In the genomic region with DNA sequence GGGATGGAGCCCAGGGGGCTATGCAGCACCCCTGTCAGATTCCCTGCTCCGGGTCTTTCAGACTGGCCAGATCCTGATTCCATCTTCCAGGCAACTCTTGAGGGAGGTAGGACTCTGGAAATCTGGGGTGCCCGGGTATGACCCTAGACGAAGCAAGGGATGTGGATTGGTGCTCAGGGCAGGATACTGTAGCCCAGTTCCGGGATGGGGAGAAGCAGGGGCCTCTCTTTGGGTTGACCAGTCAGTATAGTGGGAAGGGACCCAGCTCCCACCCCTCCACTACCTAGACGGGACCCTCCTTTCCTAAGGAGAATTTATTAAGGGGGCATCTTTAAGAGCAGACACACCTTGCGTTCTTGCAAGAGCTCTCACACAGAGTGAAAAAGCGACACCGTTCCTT, we compare ENCODE assay signal across 8 mouse cellular contexts. TPM values are rescaled to one million over a fixed set of nuclear protein-coding genes. Genes with fewer than 3 reads are reported as not detected.
A peak's percentile ranks its signal among the peaks of the same experiment; 100 is the strongest.
DNase-seq lines count a peak whose midpoint lies in the region; ATAC-seq and TF ChIP-seq lines count a peak whose summit lies in the region.

No protein-coding gene starts in this region.

- H3K36me3 ChIP-seq in heart, embryonic 13.5 days = peaks cover 22% of the 10 kb centered on the region
- no peaks in the 10 kb centered on the region for H3K36me3 ChIP-seq in spleen, adult 2 months (ENCODE audit: control insufficient read depth, insufficient read depth, low read length)
- H3K36me3 ChIP-seq in limb, embryonic 15.5 days = 0 out of 2 replicates have a peak, but pooled peaks cover 5% of the 10 kb centered on the region
- H3K36me3 ChIP-seq in thymus, adult 2 months (ENCODE audit: control insufficient read depth, insufficient read depth, low read length) = peaks cover 11% of the 10 kb centered on the region

- no peak for ATAC-seq in heart, embryonic 13.5 days (ENCODE audit: extremely low read depth, insufficient number of reproducible peaks, low FRiP score, low TSS enrichment)
- no peak for ATAC-seq in limb, embryonic 15.5 days (ENCODE audit: insufficient number of reproducible peaks, low FRiP score, low TSS enrichment, low read depth)

- no peak for DNase-seq in heart, adult 8-10 months (ENCODE audit: low spot score)
- no peak for DNase-seq in spleen, adult 2 months (ENCODE audit: low read depth in 1 of 2, low spot score in 2 of 2)
- DNase-seq in spleen, postnatal 4 days (ENCODE audit: low spot score in 2 of 2) = no peak
- DNase-seq in thymus, adult 2 months = no peak
- DNase-seq in layer of hippocampus, postnatal 36 days = no peak
- no peak for DNase-seq in ovary, postnatal 36 days (ENCODE audit: low spot score)

- no peaks in the 10 kb centered on the region for H3K9me3 ChIP-seq in heart, embryonic 13.5 days
- H3K9me3 ChIP-seq in limb, embryonic 15.5 days = no peaks in the 10 kb centered on the region

- H3K4me1 ChIP-seq in heart, embryonic 13.5 days = peaks cover 24% of the 10 kb centered on the region; the same call in 1 of the 2 replicates
- no peaks in the 10 kb centered on the region for H3K4me1 ChIP-seq in spleen, adult 2 months (ENCODE audit: control insufficient read depth, insufficient read depth, insufficient read length)
- 0 out of 2 replicates have a peak, but pooled peaks cover 4% of the 10 kb centered on the region for H3K4me1 ChIP-seq in limb, embryonic 15.5 days
- H3K4me1 ChIP-seq in thymus, adult 2 months (replicated peaks; ENCODE audit: control insufficient read depth, insufficient read depth, low read length) = no peaks in the 10 kb centered on the region

- H3K27ac ChIP-seq in heart, embryonic 13.5 days (replicated peaks) = no peak overlapping the region
- no peak overlapping the region for H3K27ac ChIP-seq in spleen, adult 2 months (ENCODE audit: insufficient read depth, low read length)
- H3K27ac ChIP-seq in limb, embryonic 15.5 days = no peak overlapping the region
- no peak overlapping the region for H3K27ac ChIP-seq in thymus, adult 2 months (ENCODE audit: control insufficient read depth, insufficient read depth, low read length)

- H3K4me2 ChIP-seq in heart, embryonic 13.5 days = peak overlapping the region; percentile 64
- peak overlapping the region; percentile 38 for H3K4me2 ChIP-seq in limb, embryonic 15.5 days

- TF ChIP-seq CTCF in spleen, adult 2 months (IDR thresholded peaks at IDR 0.05; ENCODE audit: extremely low read depth, insufficient read depth, insufficient read length, insufficient replicate concordance) = no peak
- no peak for TF ChIP-seq CTCF in thymus, adult 2 months (IDR thresholded peaks at IDR 0.05; ENCODE audit: borderline replicate concordance, control insufficient read depth, extremely low read depth, insufficient read depth, low read length, poor library complexity)

- WGBS in heart, embryonic 13.5 days = 30% methylated on average over 8 of the region's 8 CpGs
- WGBS in spleen, adult 2 months = 58% methylated on average over 8 of the region's 8 CpGs
- 36% methylated on average over 8 of the region's 8 CpGs for WGBS in limb, embryonic 15.5 days
- 54% methylated on average over 8 of the region's 8 CpGs for WGBS in thymus, adult 2 months

- H3K9ac ChIP-seq in heart, embryonic 13.5 days = peak overlapping the region; percentile 52; the same call in 1 of the 2 replicates
- H3K9ac ChIP-seq in limb, embryonic 15.5 days = no peak overlapping the region

- peak overlapping the region; percentile 28 for H3K4me3 ChIP-seq in heart, embryonic 13.5 days
- peak overlapping the region; percentile 18; the same call in 1 of the 2 replicates for H3K4me3 ChIP-seq in spleen, adult 2 months (ENCODE audit: extremely low read depth, insufficient read depth, insufficient read length)
- H3K4me3 ChIP-seq in limb, embryonic 15.5 days = peak overlapping the region; percentile 16; the same call in 1 of the 2 replicates
- no peak overlapping the region for H3K4me3 ChIP-seq in thymus, adult 2 months (ENCODE audit: control insufficient read depth, insufficient read depth, low read length)

- peaks cover 35% of the 10 kb centered on the region for H3K27me3 ChIP-seq in heart, embryonic 13.5 days (replicated peaks)
- H3K27me3 ChIP-seq in spleen, adult 2 months (ENCODE audit: control insufficient read depth, insufficient read depth, low read length) = no peaks in the 10 kb centered on the region
- peaks cover 27% of the 10 kb centered on the region for H3K27me3 ChIP-seq in limb, embryonic 15.5 days
- no peaks in the 10 kb centered on the region for H3K27me3 ChIP-seq in thymus, adult 2 months (ENCODE audit: control insufficient read depth, insufficient read depth, low read length)

- TF ChIP-seq POLR2A in spleen, adult 2 months (IDR thresholded peaks at IDR 0.05; ENCODE audit: low read depth, low read length) = no peak
- TF ChIP-seq POLR2A in thymus, adult 2 months (IDR thresholded peaks at IDR 0.05; ENCODE audit: control insufficient read depth, extremely low read depth, insufficient read depth, low read length, poor library complexity) = no peak

RNA-seq across cellular contexts. Expression of a gene that starts 0.6 kb away (rescaled TPM):
- polyA plus RNA-seq in heart, embryonic 13.5 days (2015; fragmentation: Nextera tagmentation; extraction: Ambion mirVana) = 0.71 and 1.5 TPM in 2 replicates
- total RNA-seq in heart, adult 8-10 months (2022) = not detected
- 139 and 153 TPM in 2 replicates for polyA plus RNA-seq in spleen, adult 2 months (2012; rRNA removed)
- 11.4 and 12.1 TPM in 2 replicates for polyA plus RNA-seq in limb, embryonic 15.5 days (2015; fragmentation: Nextera tagmentation; extraction: Ambion mirVana)
- polyA plus RNA-seq in thymus, adult 2 months (2012; rRNA removed) = 1.4 and 2.4 TPM in 2 replicates
- total RNA-seq in layer of hippocampus, postnatal 36 days (2021) = 10 to 100 TPM; 10.8 to 12.2 TPM

RNA-seq across cellular contexts. Expression of a gene that starts 37.3 kb away (rescaled TPM):
- polyA plus RNA-seq in heart, embryonic 13.5 days (2015; fragmentation: Nextera tagmentation; extraction: Ambion mirVana) = 1.6 and 1.7 TPM in 2 replicates
- 1 to 10 TPM; 2.0 to 4.3 (median 2.8) TPM for total RNA-seq in heart, adult 8-10 months (2022)
- 3.0 and 3.1 TPM in 2 replicates for polyA plus RNA-seq in spleen, adult 2 months (2012; rRNA removed)
- polyA plus RNA-seq in limb, embryonic 15.5 days (2015; fragmentation: Nextera tagmentation; extraction: Ambion mirVana) = 2.4 and 3.5 TPM in 2 replicates
- 10.2 and 12.3 TPM in 2 replicates for polyA plus RNA-seq in thymus, adult 2 months (2012; rRNA removed)
- 100 to 1,000 TPM; 153 to 154 TPM for total RNA-seq in layer of hippocampus, postnatal 36 days (2021)

Comparison
In these comparisons a context has a peak if more than half of its experiments do, and no peak if none do; other contexts are left out.
1. RNA of a gene that starts 0.6 kb away (polyA plus RNA-seq): 139 to 153 TPM in spleen, adult 2 months; 11.4 to 12.1 TPM in limb, embryonic 15.5 days, 1.4 to 2.4 TPM in thymus, adult 2 months and 0.71 to 1.5 TPM in heart, embryonic 13.5 days; every median in the first group is over 10 times any median in the second.